13 mouse cellular contexts compared by ENCODE assay signal in the genomic region with DNA sequence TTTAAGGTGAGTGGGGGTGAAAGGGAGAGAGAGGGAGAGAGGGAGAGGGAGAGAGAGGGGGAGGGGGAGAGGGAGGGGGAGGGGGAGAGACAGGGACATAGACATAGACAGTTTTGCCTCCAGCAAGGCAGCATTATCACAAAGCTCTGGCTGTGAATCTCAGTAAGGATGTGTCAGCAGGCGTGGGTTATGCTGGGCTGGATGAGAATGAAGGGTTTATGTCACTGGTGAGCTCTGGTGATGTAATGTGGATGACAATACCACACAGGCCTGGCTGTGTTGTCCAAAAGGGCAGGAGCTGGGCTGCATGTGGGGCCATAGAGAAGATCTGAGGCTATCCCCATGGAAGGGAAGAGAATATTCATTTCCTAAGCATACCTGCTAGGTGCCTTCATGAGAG.
DNase-seq lines count a peak whose midpoint lies in the region.
"Had no signal": no experiment of that assay in that cellular context is flagged by ENCODE, and none has a peak within 500 bp of the region (broad histone marks: within the 10 kb centered on the region; RNA-seq: fewer than 3 reads in every experiment).

No protein-coding gene starts in this region.

- peak; percentile 28 for DNase-seq in adrenal gland, adult 2 months
- no peak for DNase-seq in adrenal gland, postnatal 10 days
- DNase-seq in layer of hippocampus, adult 11-12 months (ENCODE audit: low spot score): peak; percentile 21
- DNase-seq in layer of hippocampus, postnatal 36 days: no peak
- peak; percentile 75 for DNase-seq in Muller cell, postnatal 12 days (ENCODE audit: inconsistent ontology term)
- DNase-seq in B cell, adult 2 months: no peak
- DNase-seq: adrenal gland, postnatal 25 days; cerebellum, adult 18-20 months; cerebellum, adult 9-10 months; cerebellum, postnatal 14 days; gastrocnemius, postnatal 25 days; heart, adult 2 months; heart, postnatal 14 days had no signal

Comparison
In these comparisons a context has a peak if more than half of its experiments do, and no peak if none do; other contexts are left out.
1. DNase-seq: peak in adrenal gland, adult 2 months (single experiment), layer of hippocampus, adult 11-12 months (single experiment) and Muller cell, postnatal 12 days (single experiment); none in adrenal gland, postnatal 10 days (single experiment), layer of hippocampus, postnatal 36 days (0 of 2) and B cell, adult 2 months (0 of 2).